Comparison of ENCODE assay signal across 14 mouse cellular contexts in genomic region chr9:122242856-122243255, GRCm38 (mm10). TPM values are rescaled to one million over a fixed set of nuclear protein-coding genes. Genes with fewer than 3 reads are reported as not detected.
A peak's percentile ranks its signal among the peaks of the same experiment; 100 is the strongest.
DNase-seq lines count a peak whose midpoint lies in the region; ATAC-seq lines count a peak whose summit lies in the region.
"Had no signal": no experiment of that assay in that cellular context is flagged by ENCODE, and none has a peak within 500 bp of the region (broad histone marks: within the 10 kb centered on the region; RNA-seq: fewer than 3 reads in every experiment).

No protein-coding gene starts in this region.

- no peaks in the 10 kb centered on the region for H3K4me1 ChIP-seq in kidney, embryonic 16.5 days (ENCODE audit: insufficient read depth, low read length)
- no peaks in the 10 kb centered on the region for H3K4me1 ChIP-seq in embryonic facial prominence, embryonic 11.5 days (ENCODE audit: control insufficient read depth, insufficient read depth, low read length)
- H3K4me1 ChIP-seq: hindbrain, embryonic 15.5 days had no signal

- H3K9me3 ChIP-seq in kidney, embryonic 16.5 days (ENCODE audit: low read length): no peaks in the 10 kb centered on the region
- no peaks in the 10 kb centered on the region for H3K9me3 ChIP-seq in embryonic facial prominence, embryonic 11.5 days (replicated peaks; ENCODE audit: control insufficient read depth, low read length)
- H3K9me3 ChIP-seq: forebrain, embryonic 15.5 days; hindbrain, embryonic 15.5 days; midbrain, embryonic 12.5 days; neural tube, embryonic 13.5 days had no signal

- H3K9ac ChIP-seq in kidney, embryonic 16.5 days (replicated peaks; ENCODE audit: low read length): no peak overlapping the region
- no peak overlapping the region for H3K9ac ChIP-seq in embryonic facial prominence, embryonic 11.5 days (replicated peaks; ENCODE audit: low read length)
- H3K9ac ChIP-seq: forebrain, embryonic 15.5 days; hindbrain, embryonic 15.5 days; liver, postnatal 0 days; midbrain, embryonic 12.5 days; neural tube, embryonic 13.5 days had no signal

- no peak overlapping the region for H3K4me2 ChIP-seq in kidney, embryonic 16.5 days (replicated peaks; ENCODE audit: low read depth, low read length)
- H3K4me2 ChIP-seq in embryonic facial prominence, embryonic 11.5 days (ENCODE audit: low read depth, low read length): no peak overlapping the region; the same call in 1 of the 2 replicates
- H3K4me2 ChIP-seq: forebrain, embryonic 15.5 days; hindbrain, embryonic 15.5 days; midbrain, embryonic 12.5 days; neural tube, embryonic 13.5 days had no signal

- H3K36me3 ChIP-seq in kidney, embryonic 16.5 days (ENCODE audit: insufficient read depth, low read length): no peaks in the 10 kb centered on the region
- H3K36me3 ChIP-seq in embryonic facial prominence, embryonic 11.5 days (replicated peaks; ENCODE audit: control insufficient read depth, insufficient read depth, low read depth, low read length): no peaks in the 10 kb centered on the region
- H3K36me3 ChIP-seq: forebrain, embryonic 15.5 days; hindbrain, embryonic 15.5 days had no signal

- H3K27me3 ChIP-seq in kidney, embryonic 16.5 days (ENCODE audit: insufficient read depth, low read length): no peaks in the 10 kb centered on the region
- H3K27me3 ChIP-seq in embryonic facial prominence, embryonic 11.5 days (ENCODE audit: control insufficient read depth, insufficient read depth, low read length): no peaks in the 10 kb centered on the region
- H3K27me3 ChIP-seq: forebrain, embryonic 15.5 days; hindbrain, embryonic 15.5 days; neural tube, embryonic 13.5 days had no signal

- H3K27ac ChIP-seq in kidney, embryonic 16.5 days (ENCODE audit: low read length): no peak overlapping the region
- no peak overlapping the region for H3K27ac ChIP-seq in embryonic facial prominence, embryonic 11.5 days (replicated peaks; ENCODE audit: low read depth, low read length)
- H3K27ac ChIP-seq: forebrain, embryonic 15.5 days; hindbrain, embryonic 15.5 days; midbrain, embryonic 12.5 days had no signal

- 0 out of 2 replicates have a peak, but pooled peaks have one; percentile 46 for ATAC-seq in kidney, embryonic 16.5 days (ENCODE audit: low FRiP score, low TSS enrichment)
- ATAC-seq in embryonic facial prominence, embryonic 11.5 days (replicated peaks; ENCODE audit: insufficient number of reproducible peaks, low FRiP score, low TSS enrichment, low read depth): no peak
- ATAC-seq in megakaryocyte, adult 5-6 weeks (ENCODE audit: poor library complexity, severe bottlenecking): no peak
- ATAC-seq: forebrain, embryonic 15.5 days; liver, postnatal 0 days had no signal

- no peak for DNase-seq in kidney, adult 18-20 months
- peak; percentile 38 for DNase-seq in embryo, embryonic 10.5 days (ENCODE audit: low spot score)
- DNase-seq in embryonic facial prominence, embryonic 11.5 days (ENCODE audit: low spot score): peak; percentile 49
- peak; percentile 23 for DNase-seq in neural tube, embryonic 10.5 days (ENCODE audit: extremely low spot score, low spot score)
- DNase-seq in Muller cell, postnatal 12 days (ENCODE audit: inconsistent ontology term): no peak
- DNase-seq: cerebellum, adult 8-10 months; heart, adult 11 months; liver, postnatal 0 days had no signal

- no peak overlapping the region for H3K4me3 ChIP-seq in kidney, embryonic 16.5 days (ENCODE audit: low read length)
- no peak overlapping the region for H3K4me3 ChIP-seq in embryonic facial prominence, embryonic 11.5 days (ENCODE audit: low read depth, low read length)
- H3K4me3 ChIP-seq: forebrain, embryonic 15.5 days; hindbrain, embryonic 15.5 days; midbrain, embryonic 12.5 days; neural tube, embryonic 13.5 days had no signal

- WGBS in kidney, embryonic 16.5 days: 8% methylated on average over 7 of the region's 7 CpGs
- 17% methylated on average over 7 of the region's 7 CpGs for WGBS in embryonic facial prominence, embryonic 11.5 days

RNA-seq across cellular contexts. Expression of gene Ano10, which starts 51.4 kb away (rescaled TPM):
- polyA plus RNA-seq in kidney, embryonic 16.5 days (2015; fragmentation: Nextera tagmentation; extraction: Ambion mirVana): 39.2 and 39.6 TPM in 2 replicates
- polyA plus RNA-seq in embryonic facial prominence, embryonic 11.5 days (2014; fragmentation: Nextera tagmentation; extraction: Ambion mirVana): 35.2 and 40.1 TPM in 2 replicates
- 33.1 and 40.9 TPM in 2 replicates for total RNA-seq in megakaryocyte, adult 5-6 weeks (2015)
- total RNA-seq in megakaryocyte, adult 5-6 weeks (2017): 17.1 and 32.8 TPM in 2 replicates

Comparison
In these comparisons a context has a peak if more than half of its experiments do, and no peak if none do; other contexts are left out.
1. DNase-seq: peak in embryo, embryonic 10.5 days (single experiment), embryonic facial prominence, embryonic 11.5 days (single experiment) and neural tube, embryonic 10.5 days (single experiment); none in kidney, adult 18-20 months (single experiment) and Muller cell, postnatal 12 days (single experiment).